Mouse (Mus musculus): ENCODE results near the gene Paqr6.

Paqr6 gene

GRCm38 (mm10) chr3:88411681-88412080 lies 47.3 kb downstream of the Paqr6 start:
- DNase-seq (ENCODE audit: low spot score) = peak; percentile 55

GRCm38 (mm10) chr3:88412636-88413035 lies 48.3 kb downstream of the Paqr6 start:
- DNase-seq (ENCODE audit: low spot score) = no peak

- no peak for DNase-seq (ENCODE audit: low spot score)
Measured at GRCm38 (mm10) chr3:88415668-88416067, 51.3 kb downstream of the Paqr6 start.

- DNase-seq (ENCODE audit: low spot score) = no peak
Measured at GRCm38 (mm10) chr3:88418016-88418415, 53.6 kb downstream of the Paqr6 start.
